Mouse (Mus musculus) retina, embryonic 14.5 days (tissue): ENCODE measurements around the gene Gbx1.
A peak's percentile ranks its signal among the peaks of the same experiment; 100 is the strongest.

ENCODE experiments used
- DNase-seq: peaks from one replicate; pipeline ENCODE4 v3.0.0-alpha.2; 2015; ENCODE audit warnings: low spot score

Gene Gbx1

DNA sequence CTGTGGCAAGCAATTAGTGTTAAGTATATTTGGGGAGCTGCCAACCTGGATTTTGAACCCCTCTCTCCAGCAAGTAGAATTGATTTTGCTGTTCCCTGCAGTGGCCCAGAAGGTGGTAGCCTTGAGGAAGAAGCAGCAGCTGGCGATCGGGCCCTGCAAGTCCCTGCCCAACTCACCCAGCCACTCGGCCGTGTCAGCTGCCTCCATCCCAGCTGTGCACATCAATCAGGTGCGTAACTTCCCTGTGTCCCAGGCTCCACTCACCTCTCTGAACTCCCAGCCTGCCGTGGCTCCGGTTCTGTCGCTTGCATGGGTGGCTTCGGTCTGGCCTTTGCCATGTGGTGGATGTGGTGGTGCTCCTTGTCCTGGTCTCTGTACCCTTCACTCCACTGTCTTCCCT is 49.1 kb downstream of the Gbx1 start:
- no peak for DNase-seq

DNA sequence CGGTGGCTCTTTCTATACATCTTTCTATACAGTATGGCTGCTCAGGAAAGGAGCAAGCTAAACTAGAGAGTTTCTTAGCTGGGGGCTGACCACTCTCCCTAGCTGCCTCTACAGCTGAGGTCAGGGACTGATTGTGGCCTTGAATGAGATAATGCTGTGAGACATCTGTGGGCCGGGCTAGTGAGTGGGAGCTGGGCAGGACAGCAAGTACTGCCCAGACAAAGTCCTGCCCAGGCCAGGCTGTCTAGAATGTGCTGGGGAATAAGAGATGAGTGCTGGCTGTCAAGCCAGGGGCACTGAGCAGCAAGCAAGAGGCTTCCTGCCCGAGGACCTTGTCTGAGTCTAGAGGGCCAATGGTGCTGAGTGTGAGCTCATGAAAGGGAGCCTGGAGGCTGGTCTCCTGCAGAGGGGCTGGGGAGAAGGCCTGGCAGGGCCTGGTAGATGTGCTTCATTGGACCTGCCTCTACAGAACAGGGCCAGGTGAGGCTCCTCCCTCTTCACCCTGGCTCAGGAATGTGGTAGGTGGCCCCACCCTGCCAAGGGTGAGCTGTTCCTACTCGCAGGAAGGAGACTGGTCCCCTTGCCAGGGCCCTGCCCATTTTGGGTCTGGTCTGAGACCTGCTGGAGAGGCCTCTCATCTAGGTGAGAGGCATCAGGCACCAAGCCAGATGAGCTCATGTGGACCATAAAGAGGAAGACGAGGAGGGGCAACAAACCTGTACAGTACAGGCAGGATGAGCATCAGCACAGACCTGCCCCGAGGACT is 51.3 kb downstream of the Gbx1 start:
- no peak for DNase-seq

DNA sequence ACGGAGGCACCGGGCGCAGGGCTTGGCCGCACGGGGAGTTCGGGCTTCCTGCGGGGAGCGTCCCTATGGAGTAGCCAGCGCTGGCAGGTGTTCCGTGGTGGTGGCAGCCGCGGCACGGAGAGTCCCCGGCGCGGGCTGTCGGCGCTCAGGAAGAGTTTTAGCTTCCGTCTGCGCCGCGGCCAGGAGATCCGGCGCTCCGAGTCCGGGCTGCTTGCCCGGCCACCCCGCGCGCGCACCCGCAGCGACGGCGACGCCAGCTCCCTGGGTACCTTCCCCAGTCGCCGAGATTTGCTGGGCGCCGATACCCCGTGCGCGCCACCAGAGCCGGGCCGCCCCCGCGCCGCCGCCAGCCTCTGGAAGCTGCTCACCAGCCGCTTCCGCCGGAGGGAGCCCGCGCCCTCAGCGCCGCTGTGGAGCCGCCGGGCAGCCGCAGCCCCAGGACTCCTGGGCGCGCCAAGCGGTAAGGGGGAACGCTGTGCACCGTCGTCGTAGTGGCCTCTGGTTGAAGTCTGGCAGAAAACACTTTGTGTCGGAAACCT is 52.2 kb downstream of the Gbx1 start:
- DNase-seq = peak; percentile 47

DNA sequence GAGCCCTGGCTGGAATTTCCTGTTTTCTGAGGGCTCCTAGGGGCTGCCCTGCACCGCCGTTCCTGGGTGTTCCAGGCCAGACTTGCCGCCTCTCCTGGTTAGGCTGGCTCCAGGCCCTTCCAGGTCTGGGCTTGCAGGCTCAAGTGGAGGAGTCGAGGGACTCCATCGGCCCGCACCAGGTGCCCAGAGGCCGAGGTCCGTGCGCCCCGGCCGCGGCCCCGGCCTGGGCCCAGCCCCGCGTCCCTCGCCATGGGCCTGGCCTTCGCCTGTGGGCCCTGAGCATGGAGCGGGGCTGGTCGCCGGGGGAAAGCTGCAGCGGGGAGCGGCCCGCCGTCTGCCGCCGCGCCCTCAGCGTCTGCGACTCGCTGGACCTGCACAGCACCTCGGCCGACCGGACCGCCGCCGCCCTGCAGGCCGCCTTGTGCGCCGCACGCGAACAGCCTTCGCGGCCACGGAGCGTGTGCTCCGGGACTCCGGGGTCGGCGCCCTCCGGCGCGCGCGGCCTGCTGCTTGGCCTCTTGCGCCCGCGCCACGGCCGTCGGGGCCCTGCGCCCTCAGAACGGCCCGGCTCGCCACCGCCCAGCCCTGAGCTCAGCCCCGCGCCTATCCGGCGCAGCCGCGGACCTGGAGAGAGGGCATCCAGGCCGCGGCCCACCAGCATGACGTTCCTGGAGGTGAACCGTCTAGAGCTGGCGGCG is 52.8 kb downstream of the Gbx1 start:
- DNase-seq = no peak

DNA sequence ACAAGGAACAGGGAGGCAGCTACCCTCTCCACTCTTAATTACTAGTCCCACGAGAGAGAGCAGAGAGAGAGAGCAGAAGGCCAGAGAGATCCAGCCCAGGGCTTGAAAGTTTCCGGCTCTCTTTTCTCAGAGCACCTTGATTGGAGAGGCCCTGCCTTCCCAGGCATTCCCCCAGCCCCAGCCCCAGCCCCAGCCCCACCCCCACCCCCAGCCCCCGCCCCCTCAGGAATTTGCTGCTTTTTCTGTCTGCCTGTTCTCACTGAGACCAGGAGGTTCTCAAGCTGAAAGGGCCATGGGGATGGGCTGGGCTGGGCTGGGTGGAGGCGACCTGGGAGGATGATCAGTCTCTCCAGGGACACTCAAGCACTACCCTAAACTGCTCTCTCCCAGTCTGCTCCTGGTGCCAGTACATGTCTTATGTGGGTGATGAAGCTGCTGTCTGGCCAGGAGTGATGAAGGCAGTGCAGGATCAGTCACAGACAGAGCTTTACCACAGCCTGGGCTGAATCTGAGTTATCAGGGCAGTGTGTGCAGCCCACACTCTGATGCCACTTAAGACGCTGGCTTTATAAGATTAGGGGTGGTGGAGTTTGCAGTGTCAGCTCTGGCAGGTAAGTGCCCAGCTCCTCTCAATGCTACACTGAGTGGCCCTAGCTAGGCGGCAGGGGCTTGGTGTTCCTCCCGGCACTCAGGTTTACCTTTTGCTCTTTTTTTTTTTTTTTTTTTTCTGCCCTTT is 54.0 kb downstream of the Gbx1 start:
- no peak for DNase-seq

DNA sequence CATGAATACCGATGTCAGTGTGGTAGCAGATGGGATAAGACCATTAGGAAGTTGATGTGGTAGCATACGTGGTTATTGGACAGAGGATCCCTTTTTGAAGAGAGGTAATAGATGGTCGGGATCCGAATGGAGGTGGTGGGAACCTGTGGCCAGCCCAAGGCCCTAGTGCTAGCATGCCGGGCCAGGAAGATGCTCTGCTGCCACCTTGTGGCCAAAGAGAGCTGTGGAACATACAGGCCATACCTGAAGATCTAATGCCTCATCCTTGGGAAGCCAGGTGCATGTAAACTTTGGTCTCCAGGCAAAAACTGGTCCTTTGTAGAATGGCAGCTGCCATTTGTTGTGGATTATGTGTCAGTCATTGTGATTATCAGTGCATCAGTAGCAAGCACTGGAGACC is 56.4 kb downstream of the Gbx1 start:
- peak; percentile 91 for DNase-seq

DNA sequence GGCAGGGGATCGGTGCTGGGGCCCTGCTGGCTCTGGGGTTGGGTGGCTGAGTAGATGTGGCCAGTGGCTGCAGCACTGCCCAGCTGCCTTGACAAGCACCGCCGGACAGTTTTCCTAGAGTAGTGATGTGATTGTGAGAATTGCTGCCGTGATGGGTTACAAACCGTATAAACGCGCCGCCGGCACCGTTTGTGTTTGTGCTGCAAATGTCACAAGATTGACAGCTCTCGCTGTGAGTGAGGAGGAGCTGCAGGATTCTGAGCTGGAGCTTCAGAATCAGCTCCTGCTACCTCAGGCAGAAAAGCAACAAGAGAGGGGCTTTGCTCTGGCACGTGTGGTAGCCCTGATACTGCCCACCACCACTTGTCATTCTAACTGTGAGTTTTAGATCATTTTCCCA is 60.2 kb downstream of the Gbx1 start:
- DNase-seq = no peak

DNA sequence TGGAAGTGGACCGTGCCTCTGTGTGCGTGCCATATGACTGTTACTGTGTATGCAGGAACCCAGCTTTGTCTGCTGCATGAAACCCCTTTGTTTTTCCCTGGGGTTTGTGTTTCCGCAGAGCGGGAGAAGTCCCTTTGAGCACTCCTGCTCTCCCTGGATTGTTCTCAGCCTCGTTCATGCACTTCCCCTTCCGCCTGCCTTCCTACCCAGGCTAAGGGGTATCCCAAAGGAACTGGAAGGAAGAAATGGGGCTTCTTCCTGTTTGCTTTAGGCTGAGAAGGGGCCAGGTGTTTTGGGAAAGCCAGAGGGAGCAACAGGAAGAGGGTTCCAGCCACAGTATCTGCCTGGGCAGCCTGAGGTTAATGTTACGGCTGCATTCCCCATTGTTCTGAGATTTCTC is 71.4 kb downstream of the Gbx1 start:
- DNase-seq = no peak

DNA sequence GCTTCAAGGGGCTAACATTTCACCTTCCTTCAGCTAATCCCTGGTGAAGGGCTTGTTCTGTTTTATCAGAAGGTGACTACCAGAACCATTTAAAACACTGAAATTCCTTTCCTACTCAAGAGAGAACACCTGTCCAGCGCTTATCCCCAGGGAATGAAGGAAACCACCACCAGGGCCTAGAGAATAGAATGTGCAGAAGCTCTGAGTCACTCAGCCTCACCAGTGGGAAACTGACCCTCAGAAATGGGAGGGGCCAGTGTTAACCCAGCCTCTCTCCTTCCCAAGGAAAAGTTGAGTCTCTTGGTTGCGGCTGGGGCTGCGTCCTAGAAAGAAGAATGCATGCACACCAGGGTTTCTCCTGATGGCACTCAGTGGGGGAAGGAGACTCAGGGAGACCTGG is 71.9 kb downstream of the Gbx1 start:
- DNase-seq = no peak

DNA sequence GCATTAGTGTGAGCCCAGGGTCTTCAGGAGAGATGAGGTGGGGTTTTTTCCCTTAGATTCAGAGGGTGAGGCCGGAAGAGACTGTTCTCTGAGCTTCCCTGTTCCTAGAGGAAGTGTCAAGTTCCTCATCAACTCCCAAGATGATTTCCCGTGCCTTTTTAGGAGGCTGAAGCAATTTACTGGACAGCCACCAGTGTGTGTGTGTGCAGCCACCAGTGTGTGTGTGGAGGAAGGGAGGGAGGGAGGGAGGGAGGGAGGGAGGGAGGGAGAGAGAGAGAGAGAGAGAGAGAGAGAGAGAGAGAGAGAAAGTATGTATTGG is 73.1 kb downstream of the Gbx1 start:
- DNase-seq = no peak

DNA sequence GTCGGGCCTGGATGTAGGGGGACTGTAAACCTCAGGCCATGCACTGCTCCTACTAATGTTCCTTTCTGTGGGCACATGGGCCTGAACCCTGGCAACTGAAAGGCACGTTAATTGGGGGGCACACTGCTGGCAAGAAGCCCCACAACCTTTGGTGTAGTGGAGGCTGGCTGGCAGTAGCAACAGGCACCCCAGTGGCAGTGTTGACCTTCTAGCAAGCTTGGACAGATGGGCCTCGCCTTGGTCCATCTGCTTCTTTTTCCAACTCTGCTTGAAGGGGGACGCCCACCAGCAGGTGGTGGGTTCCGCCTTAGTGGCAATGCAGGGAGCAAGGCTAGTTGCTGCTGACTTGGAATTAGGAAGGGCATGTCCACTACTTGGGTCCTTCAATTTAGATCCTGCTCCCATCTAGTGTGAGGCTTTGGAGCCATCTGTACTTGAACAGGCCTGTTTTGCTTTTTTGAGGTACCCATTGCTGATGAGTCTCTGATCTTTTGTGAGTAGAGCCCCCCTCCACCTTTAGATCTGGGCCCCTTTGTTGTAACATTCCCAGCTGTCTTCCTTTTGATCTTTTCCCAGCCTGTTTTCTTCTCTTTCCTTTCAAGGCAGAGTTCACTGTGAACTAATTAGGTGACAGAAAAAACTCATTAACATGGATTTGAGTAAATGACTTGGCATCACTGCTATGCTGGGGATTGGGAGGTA is 73.6 kb downstream of the Gbx1 start:
- peak; percentile 68 for DNase-seq
